ENCODE assay signal across 17 mouse cellular contexts in the genomic region with DNA sequence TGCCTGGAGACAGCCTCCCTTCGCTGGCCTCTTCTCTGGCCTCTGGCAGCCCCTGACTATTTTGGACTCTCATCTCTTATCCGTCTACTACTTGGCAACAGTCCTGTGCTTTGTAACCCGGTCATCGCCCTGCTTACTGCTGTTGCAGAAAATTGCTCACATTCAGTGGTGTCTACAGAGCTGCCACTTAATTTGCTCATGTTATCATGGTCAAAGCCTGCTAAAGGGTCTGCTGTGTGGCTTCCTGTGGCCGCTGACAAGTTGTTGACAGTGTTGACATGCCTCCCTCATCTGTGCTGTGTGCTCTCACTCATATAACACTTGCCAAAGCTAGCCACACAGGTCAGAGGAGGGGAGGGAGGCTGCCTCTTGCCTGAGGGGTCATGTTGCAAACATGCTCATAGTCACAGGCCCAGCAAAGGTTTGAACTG. TPM values are rescaled to one million over a fixed set of nuclear protein-coding genes. Genes with fewer than 3 reads are reported as not detected.
A peak's percentile ranks its signal among the peaks of the same experiment; 100 is the strongest.
DNase-seq lines count a peak whose midpoint lies in the region; ATAC-seq and TF ChIP-seq lines count a peak whose summit lies in the region.
"Had no signal": no experiment of that assay in that cellular context is flagged by ENCODE, and none has a peak within 500 bp of the region (broad histone marks: within the 10 kb centered on the region; RNA-seq: fewer than 3 reads in every experiment).

No protein-coding gene starts in this region.

- DNase-seq in lung, adult 18-20 months: peak; percentile 15 to 31
- DNase-seq in lung, adult 2 months: no peak
- peak; percentile 18 for DNase-seq in lung, postnatal 36 days
- DNase-seq: cerebellum, adult 8-10 months; kidney, adult 2 months; kidney, postnatal 4 days; layer of hippocampus, postnatal 36 days; right cerebral cortex, adult 18-20 months had no signal

- H3K27ac ChIP-seq in heart, embryonic 12.5 days (ENCODE audit: poor library complexity, severe bottlenecking): peak overlapping the region; percentile 80
- no peak overlapping the region for H3K27ac ChIP-seq in liver, embryonic 12.5 days
- H3K27ac ChIP-seq in forebrain, embryonic 13.5 days: no peak overlapping the region
- H3K27ac ChIP-seq in hindbrain, embryonic 13.5 days: no peak overlapping the region
- H3K27ac ChIP-seq: hindbrain, embryonic 15.5 days had no signal

- H3K27me3 ChIP-seq in heart, embryonic 12.5 days (replicated peaks): peaks cover 43% of the 10 kb centered on the region
- H3K27me3 ChIP-seq in liver, embryonic 12.5 days (replicated peaks): no peaks in the 10 kb centered on the region
- H3K27me3 ChIP-seq in forebrain, embryonic 13.5 days: no peaks in the 10 kb centered on the region
- H3K27me3 ChIP-seq in hindbrain, embryonic 13.5 days: no peaks in the 10 kb centered on the region
- H3K27me3 ChIP-seq: hindbrain, embryonic 15.5 days had no signal

- H3K4me2 ChIP-seq in heart, embryonic 12.5 days: peak overlapping the region; percentile 38; the same call in 1 of the 2 replicates
- H3K4me2 ChIP-seq in liver, embryonic 12.5 days: no peak overlapping the region
- no peak overlapping the region for H3K4me2 ChIP-seq in forebrain, embryonic 13.5 days
- H3K4me2 ChIP-seq in hindbrain, embryonic 13.5 days: no peak overlapping the region
- H3K4me2 ChIP-seq: hindbrain, embryonic 15.5 days had no signal

- peaks cover 43% of the 10 kb centered on the region for H3K36me3 ChIP-seq in heart, embryonic 12.5 days
- H3K36me3 ChIP-seq in liver, embryonic 12.5 days: peaks cover 78% of the 10 kb centered on the region
- peaks cover 70% of the 10 kb centered on the region for H3K36me3 ChIP-seq in forebrain, embryonic 13.5 days (ENCODE audit: poor library complexity, severe bottlenecking)
- H3K36me3 ChIP-seq in hindbrain, embryonic 13.5 days: peaks cover 81% of the 10 kb centered on the region

- peak; percentile 89 for ATAC-seq in heart, embryonic 12.5 days (ENCODE audit: insufficient number of reproducible peaks, low FRiP score)
- ATAC-seq in liver, embryonic 12.5 days: 0 out of 2 replicates have a peak, but pooled peaks have one; percentile 14
- ATAC-seq in forebrain, embryonic 13.5 days: no peak
- ATAC-seq in hindbrain, embryonic 13.5 days (ENCODE audit: low FRiP score): no peak
- ATAC-seq in frontal cortex, adult (ENCODE audit: low TSS enrichment): no peak
- ATAC-seq: activated CD4-positive, CD25-positive, alpha-beta regulatory T cell, adult 4 months; CD4-positive, CD25-positive, alpha-beta regulatory T cell, adult 4 months had no signal

- no peak for TF ChIP-seq CTCF in lung, adult 2 months (IDR thresholded peaks at IDR 0.05; ENCODE audit: insufficient read depth, low read length)

- H3K4me3 ChIP-seq in lung, adult 2 months (replicated peaks; ENCODE audit: extremely low read depth, low read depth, low read length): no peak overlapping the region
- H3K4me3 ChIP-seq in heart, embryonic 12.5 days: no peak overlapping the region
- H3K4me3 ChIP-seq in liver, embryonic 12.5 days: no peak overlapping the region
- H3K4me3 ChIP-seq in forebrain, embryonic 13.5 days: no peak overlapping the region
- H3K4me3 ChIP-seq in hindbrain, embryonic 13.5 days: no peak overlapping the region
- H3K4me3 ChIP-seq: hindbrain, embryonic 15.5 days had no signal

- WGBS in lung, adult 2 months: 73% methylated on average over 5 of the region's 5 CpGs
- WGBS in heart, embryonic 12.5 days: 32% methylated on average over 5 of the region's 5 CpGs
- WGBS in liver, embryonic 12.5 days (ENCODE audit: insufficient replicate concordance): 68% methylated on average over 5 of the region's 5 CpGs
- WGBS in forebrain, embryonic 13.5 days: 90% methylated on average over 5 of the region's 5 CpGs
- WGBS in hindbrain, embryonic 13.5 days: 89% methylated on average over 5 of the region's 5 CpGs

- no peak for TF ChIP-seq POLR2A in lung, adult 2 months (IDR thresholded peaks at IDR 0.05; ENCODE audit: borderline replicate concordance, extremely low read depth, low read depth, low read length)

- no peak overlapping the region for H3K9ac ChIP-seq in heart, embryonic 12.5 days
- no peak overlapping the region for H3K9ac ChIP-seq in liver, embryonic 12.5 days
- H3K9ac ChIP-seq in forebrain, embryonic 13.5 days: no peak overlapping the region
- H3K9ac ChIP-seq in hindbrain, embryonic 13.5 days: no peak overlapping the region
- H3K9ac ChIP-seq: hindbrain, embryonic 15.5 days had no signal

- H3K9me3 ChIP-seq in heart, embryonic 12.5 days (replicated peaks): no peaks in the 10 kb centered on the region
- no peaks in the 10 kb centered on the region for H3K9me3 ChIP-seq in liver, embryonic 12.5 days (replicated peaks)
- H3K9me3 ChIP-seq in forebrain, embryonic 13.5 days (replicated peaks): no peaks in the 10 kb centered on the region
- no peaks in the 10 kb centered on the region for H3K9me3 ChIP-seq in hindbrain, embryonic 13.5 days
- H3K9me3 ChIP-seq: hindbrain, embryonic 15.5 days had no signal

- H3K4me1 ChIP-seq in lung, adult 2 months (ENCODE audit: control insufficient read depth, insufficient read depth, low read length): no peaks in the 10 kb centered on the region
- H3K4me1 ChIP-seq in heart, embryonic 12.5 days (replicated peaks): peaks cover 26% of the 10 kb centered on the region
- H3K4me1 ChIP-seq in liver, embryonic 12.5 days: peaks cover 9% of the 10 kb centered on the region; the same call in 1 of the 2 replicates
- H3K4me1 ChIP-seq in forebrain, embryonic 13.5 days: no peaks in the 10 kb centered on the region
- H3K4me1 ChIP-seq in hindbrain, embryonic 13.5 days (replicated peaks): no peaks in the 10 kb centered on the region
- H3K4me1 ChIP-seq: hindbrain, embryonic 15.5 days had no signal

RNA-seq across cellular contexts. Expression of gene Gm3448, which starts 16.8 kb away (rescaled TPM):
- 0.51 and 0.90 TPM in 2 replicates for polyA plus RNA-seq in lung, adult 2 months (2012; rRNA removed)
- 2.4 TPM in 2 replicates for polyA plus RNA-seq in heart, embryonic 12.5 days (2016; fragmentation: Nextera tagmentation; extraction: Ambion mirVana)
- 4.1 and 5.0 TPM in 2 replicates for polyA plus RNA-seq in liver, embryonic 12.5 days (2016; fragmentation: Nextera tagmentation; extraction: Ambion mirVana)
- polyA plus RNA-seq in forebrain, embryonic 13.5 days (2015; fragmentation: Nextera tagmentation; extraction: Ambion mirVana): 5.6 and 7.0 TPM in 2 replicates
- polyA plus RNA-seq in hindbrain, embryonic 13.5 days (2015; fragmentation: Nextera tagmentation; extraction: Ambion mirVana): 4.9 and 5.1 TPM in 2 replicates

RNA-seq across cellular contexts. Expression of gene Tcte3, which starts 16.9 kb away (rescaled TPM):
- polyA plus RNA-seq in lung, adult 2 months (2012; rRNA removed): 0.19 TPM in 1 of 2 replicates, not detected in the other
- polyA plus RNA-seq in heart, embryonic 12.5 days (2016; fragmentation: Nextera tagmentation; extraction: Ambion mirVana): 0.61 TPM in 1 of 2 replicates, not detected in the other
- 3.1 and 3.5 TPM in 2 replicates for polyA plus RNA-seq in liver, embryonic 12.5 days (2016; fragmentation: Nextera tagmentation; extraction: Ambion mirVana)
- 0.41 TPM in 1 of 2 replicates, not detected in the other for polyA plus RNA-seq in forebrain, embryonic 13.5 days (2015; fragmentation: Nextera tagmentation; extraction: Ambion mirVana)
- polyA plus RNA-seq in hindbrain, embryonic 13.5 days (2015; fragmentation: Nextera tagmentation; extraction: Ambion mirVana): 1.1 TPM in 1 of 2 replicates, not detected in the other
- polyA plus RNA-seq: kidney, adult 2 months; spleen, adult 2 months had no signal

RNA-seq across cellular contexts. Expression of gene Ermard, which starts 17.2 kb away (rescaled TPM):
- 31.6 and 50.8 TPM in 2 replicates for polyA plus RNA-seq in lung, adult 2 months (2012; rRNA removed)
- polyA plus RNA-seq in heart, embryonic 12.5 days (2016; fragmentation: Nextera tagmentation; extraction: Ambion mirVana): 61.2 and 62.7 TPM in 2 replicates
- 48.1 and 48.2 TPM in 2 replicates for polyA plus RNA-seq in liver, embryonic 12.5 days (2016; fragmentation: Nextera tagmentation; extraction: Ambion mirVana)
- polyA plus RNA-seq in forebrain, embryonic 13.5 days (2015; fragmentation: Nextera tagmentation; extraction: Ambion mirVana): 92.7 and 94.3 TPM in 2 replicates
- polyA plus RNA-seq in hindbrain, embryonic 13.5 days (2015; fragmentation: Nextera tagmentation; extraction: Ambion mirVana): 97.6 and 104 TPM in 2 replicates

RNA-seq across cellular contexts. Expression of gene Gm3435, which starts 48.2 kb away (rescaled TPM):
- 0.53 and 3.1 TPM in 2 replicates for polyA plus RNA-seq in lung, adult 2 months (2012; rRNA removed)
- 5.2 and 5.4 TPM in 2 replicates for polyA plus RNA-seq in heart, embryonic 12.5 days (2016; fragmentation: Nextera tagmentation; extraction: Ambion mirVana)
- polyA plus RNA-seq in liver, embryonic 12.5 days (2016; fragmentation: Nextera tagmentation; extraction: Ambion mirVana): 4.2 and 4.9 TPM in 2 replicates
- 10.4 and 10.6 TPM in 2 replicates for polyA plus RNA-seq in forebrain, embryonic 13.5 days (2015; fragmentation: Nextera tagmentation; extraction: Ambion mirVana)
- 8.9 and 10.0 TPM in 2 replicates for polyA plus RNA-seq in hindbrain, embryonic 13.5 days (2015; fragmentation: Nextera tagmentation; extraction: Ambion mirVana)

Comparison
In these comparisons a context has a peak if more than half of its experiments do, and no peak if none do; other contexts are left out.
1. ATAC-seq: peak in heart, embryonic 12.5 days (single experiment) and liver, embryonic 12.5 days (single experiment); none in forebrain, embryonic 13.5 days (single experiment), hindbrain, embryonic 13.5 days (single experiment) and frontal cortex, adult (single experiment).